Comparison of ENCODE assay signal across 11 mouse cellular contexts in genomic region chr4:101227398-101227797, GRCm38 (mm10).
"Had no signal": no experiment of that assay in that cellular context is flagged by ENCODE, and none has a peak within 500 bp of the region (broad histone marks: within the 10 kb centered on the region; RNA-seq: fewer than 3 reads in every experiment).

No protein-coding gene starts in this region.

- H3K27ac ChIP-seq: limb, embryonic 13.5 days; midbrain, embryonic 13.5 days had no signal

- H3K36me3 ChIP-seq: limb, embryonic 13.5 days; midbrain, embryonic 13.5 days had no signal

- H3K4me2 ChIP-seq: limb, embryonic 13.5 days; liver, embryonic 11.5 days; midbrain, embryonic 13.5 days had no signal

- H3K9ac ChIP-seq: limb, embryonic 13.5 days; midbrain, embryonic 13.5 days had no signal

- H3K9me3 ChIP-seq: limb, embryonic 13.5 days; midbrain, embryonic 13.5 days had no signal

- H3K4me1 ChIP-seq: midbrain, embryonic 13.5 days had no signal

- H3K4me3 ChIP-seq: limb, embryonic 13.5 days; midbrain, embryonic 13.5 days had no signal

- H3K27me3 ChIP-seq: limb, embryonic 13.5 days; midbrain, embryonic 13.5 days had no signal

- ATAC-seq: inflammation-experienced regulatory T-cells, adult 6 months; midbrain, embryonic 13.5 days had no signal

- DNase-seq: kidney, postnatal 14 days; left cerebral cortex, postnatal 4 days; lung, adult 18-20 months; right cerebral cortex, adult 18-20 months; right cerebral cortex, postnatal 25 days; thymus, adult 18-20 months; thymus, postnatal 14 days had no signal
